Mouse (Mus musculus) ovary, adult 18-20 months (tissue): ENCODE measurements around the gene Adamts16.
"Not testable (repeated sequence)": the region's sequence is repeated elsewhere in the genome, so short reads cannot be mapped to it uniquely, and the experiment has no call there.

ENCODE experiments used
- DNase-seq: peaks from one replicate; pipeline ENCODE4 v3.0.0; 2022; ENCODE audit warnings: low spot score, mixed read lengths

The Adamts16 gene

DNA sequence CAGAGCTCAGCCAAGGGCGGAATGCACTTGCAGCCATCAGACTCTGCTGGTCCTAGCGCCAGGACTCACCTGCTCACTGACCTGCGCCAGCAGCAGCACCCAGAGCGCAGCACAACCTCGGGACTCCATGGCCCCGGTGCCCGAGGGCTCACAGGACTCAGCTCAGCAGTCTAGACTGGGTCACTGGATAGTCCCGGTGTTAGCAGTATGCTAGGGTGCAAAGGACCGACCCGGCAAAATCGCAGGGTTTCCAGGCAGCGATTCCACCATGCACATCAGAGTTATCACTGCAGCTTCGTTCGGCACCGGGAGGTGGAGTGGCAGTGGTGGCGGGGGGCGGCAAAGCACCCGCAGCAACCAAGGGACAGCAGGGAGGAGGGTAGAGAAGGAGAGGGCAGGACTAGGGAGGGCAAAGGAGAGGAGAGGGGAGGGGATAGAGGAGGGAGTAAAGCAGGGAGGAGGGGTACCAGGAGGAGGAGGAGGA, at the start of gene Adamts16:
Gene Adamts16, minus strand, starts transcription at position 391 of the 484 bp plus-strand sequence.
- DNase-seq: no peak

DNA sequence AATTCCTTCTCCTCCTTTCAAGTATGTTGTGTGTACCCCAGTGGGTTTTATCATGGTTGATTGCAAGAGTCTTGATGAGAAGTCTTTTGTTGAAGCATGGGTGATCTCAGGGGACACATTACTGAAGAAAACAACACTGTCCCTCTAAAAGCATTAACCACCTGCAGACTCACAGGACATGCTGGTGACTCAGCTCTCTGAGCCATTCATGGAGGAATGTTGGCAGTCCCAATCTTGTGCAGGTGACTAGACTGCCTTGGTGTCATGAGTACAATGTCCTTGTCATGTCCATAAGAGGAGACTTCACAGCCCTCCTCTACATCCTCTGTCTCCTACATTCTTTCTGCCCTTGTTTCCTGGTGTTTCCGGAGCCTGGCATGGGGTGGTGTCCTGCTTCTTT, 45.5 kb upstream of the Adamts16 start:
- DNase-seq: no peak

DNA sequence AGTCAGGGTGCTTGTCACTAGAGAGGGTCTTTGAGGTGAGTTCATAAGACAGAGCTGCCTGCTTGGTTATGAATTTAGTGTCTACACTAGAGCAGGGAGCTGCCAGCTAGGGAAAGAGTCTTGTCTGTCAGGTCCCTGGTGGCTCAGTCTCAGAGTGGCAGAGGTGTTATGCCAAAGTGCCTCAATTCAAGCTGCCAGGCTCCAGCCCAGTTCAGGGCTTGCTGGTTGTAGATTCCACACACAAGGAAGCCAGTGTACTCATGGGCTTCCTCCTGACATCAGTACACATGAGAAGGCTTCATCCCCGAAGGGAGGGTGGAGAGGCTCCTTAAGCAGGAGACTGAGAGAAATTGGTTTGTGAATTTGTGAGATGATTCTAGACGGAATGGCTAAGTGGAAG, 43.4 kb upstream of the Adamts16 start:
- no peak for DNase-seq

DNA sequence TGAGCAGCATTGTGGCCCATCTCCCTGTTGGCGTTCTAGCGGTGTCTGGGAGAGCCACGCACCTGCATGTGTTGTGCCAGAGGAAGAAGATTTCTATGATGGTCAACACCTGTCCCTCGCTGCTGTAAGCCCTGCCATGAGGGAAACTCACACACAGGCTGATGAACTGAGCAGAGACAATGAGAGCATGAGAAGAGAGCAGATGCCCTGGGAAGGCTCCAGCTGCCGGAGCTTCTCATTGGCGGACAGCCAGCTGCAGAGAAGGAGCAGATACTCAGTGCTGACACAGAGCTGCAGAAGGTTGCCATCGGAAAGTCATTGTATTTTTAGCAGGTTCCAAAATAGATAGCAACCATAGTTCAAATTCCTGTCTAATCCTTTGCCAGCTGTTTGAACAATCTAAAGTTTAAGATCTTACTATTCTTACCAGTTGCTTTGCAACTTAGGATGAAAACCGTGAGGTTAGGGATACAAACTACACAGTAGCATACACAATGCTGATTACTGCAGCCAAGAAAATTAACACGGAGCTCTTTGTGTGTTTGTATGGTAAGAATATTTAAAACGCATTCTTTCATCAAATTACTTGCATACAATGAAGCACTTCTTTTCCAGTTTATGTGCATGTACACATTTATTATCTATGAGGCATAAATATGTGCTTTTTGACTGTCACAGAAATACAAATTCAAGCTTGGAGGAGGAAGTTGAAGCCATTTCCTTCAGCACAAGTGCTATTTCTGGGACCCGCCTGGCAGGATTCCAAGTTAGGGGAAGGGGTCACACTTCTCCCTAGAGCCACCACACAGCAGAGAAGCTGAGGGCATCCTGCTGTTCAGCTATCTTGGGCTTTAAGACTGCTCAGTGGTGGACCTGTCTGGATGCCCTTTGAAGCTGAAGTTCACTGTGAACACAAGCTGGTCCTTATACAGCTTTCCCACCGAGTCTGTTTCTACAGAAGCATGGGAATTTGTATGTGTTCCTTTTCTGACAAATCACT, 42.6 kb upstream of the Adamts16 start:
- peak; percentile 6 for DNase-seq

DNA sequence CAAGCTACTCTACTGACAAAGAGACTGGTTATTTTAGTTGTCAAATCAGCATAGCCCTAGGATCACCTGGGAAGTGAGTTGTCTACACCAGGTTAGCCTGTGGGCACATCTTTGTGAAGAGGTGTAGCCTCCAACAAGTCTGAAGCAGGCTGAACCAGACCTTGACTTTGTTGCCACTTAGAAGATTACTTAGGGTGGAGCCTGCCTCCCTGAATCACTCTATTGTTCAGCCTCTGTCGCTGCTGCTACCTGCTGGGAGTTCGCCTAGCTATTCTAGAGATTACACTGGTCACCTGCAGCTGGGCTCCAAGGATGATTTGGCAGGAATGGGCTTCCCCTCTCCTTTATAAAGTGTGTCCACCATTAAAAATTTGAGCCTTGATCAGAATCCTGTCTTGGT, 38.4 kb upstream of the Adamts16 start:
- not testable (repeated sequence) for DNase-seq

DNA sequence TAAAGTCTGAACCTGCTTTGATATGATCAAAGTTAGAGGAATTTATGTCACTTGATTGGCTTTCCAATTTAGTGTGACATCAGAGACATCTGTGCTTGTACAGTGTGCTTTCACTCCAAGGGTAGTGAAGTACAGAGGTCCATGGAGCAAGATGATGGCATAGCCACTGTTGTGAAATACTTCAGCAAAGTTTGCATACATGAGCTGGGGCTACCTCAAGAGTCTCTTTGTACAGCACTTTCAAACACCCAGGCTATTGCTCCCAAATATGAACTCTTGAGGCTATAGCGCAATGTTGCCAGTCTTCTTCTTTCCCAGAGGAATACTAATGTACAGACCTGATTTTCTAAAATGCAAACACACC, 35.9 kb upstream of the Adamts16 start:
- DNase-seq: no peak

DNA sequence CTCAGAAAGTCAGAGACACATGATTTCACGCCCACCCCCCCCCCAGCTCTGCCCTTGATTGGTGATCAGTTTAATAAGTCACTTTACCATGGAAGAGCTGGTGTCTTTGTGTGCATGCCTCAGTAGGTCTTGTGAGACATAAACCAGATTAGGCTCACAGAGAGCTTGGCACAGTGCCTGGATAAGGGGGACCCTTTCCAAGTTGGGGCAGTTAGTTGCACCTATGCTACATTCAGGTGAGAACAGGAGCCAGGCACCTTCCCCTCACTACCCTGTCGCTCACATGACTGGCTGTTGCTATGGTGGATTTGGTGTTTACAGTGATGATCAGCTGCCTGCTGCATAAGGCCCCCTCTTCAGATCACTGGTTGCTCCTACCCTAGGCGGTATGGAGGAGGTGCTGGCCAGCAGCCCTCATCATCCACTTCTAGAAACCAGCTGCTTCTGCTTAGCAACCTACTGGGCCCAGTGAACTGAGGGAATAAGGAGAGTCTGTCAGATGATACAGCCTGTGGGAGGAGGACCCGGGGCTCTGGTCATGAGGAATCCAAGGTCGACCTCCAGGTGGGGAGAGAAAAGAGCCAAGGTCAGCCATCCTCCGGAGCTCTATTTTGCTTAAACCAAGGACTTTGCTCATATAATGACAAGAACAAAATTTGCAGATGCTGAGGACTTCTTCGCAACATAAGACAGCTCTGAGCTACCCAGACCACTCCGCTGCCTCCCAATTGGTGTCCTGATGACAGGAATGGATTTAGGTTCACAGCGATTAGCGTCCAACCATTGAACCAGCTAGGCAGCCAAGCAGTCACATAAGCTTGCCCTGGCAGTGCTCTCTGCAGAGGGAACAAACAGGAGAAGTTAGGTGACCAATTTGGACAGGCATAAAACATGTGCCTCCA, 35.3 kb upstream of the Adamts16 start:
- DNase-seq: peak; percentile 28

DNA sequence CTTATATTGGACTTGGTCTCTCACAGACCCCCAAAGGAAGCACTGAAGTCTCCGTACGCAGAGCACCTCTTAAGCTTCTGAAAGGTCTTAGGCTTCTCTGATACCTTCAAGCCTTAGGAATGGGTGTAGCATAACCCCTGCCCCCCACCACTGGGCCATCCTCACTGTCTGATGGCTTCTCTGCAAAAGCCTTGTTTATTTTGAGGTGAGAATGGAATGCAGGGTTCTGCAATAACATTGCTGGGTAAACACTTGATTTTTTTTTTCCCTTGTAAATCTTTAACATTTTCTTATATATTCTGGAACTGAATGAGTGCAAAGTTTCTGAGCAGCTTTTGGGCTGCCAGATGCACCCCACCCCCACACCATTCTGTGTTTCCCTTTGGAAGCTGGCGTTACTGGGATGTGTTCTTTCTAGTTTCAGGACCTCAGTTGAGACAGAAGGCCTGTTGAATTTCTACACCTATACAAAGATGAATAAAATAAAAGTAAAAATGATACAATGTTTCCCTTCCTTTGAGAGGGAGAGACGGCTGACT, 33.9 kb upstream of the Adamts16 start:
- DNase-seq: no peak

DNA sequence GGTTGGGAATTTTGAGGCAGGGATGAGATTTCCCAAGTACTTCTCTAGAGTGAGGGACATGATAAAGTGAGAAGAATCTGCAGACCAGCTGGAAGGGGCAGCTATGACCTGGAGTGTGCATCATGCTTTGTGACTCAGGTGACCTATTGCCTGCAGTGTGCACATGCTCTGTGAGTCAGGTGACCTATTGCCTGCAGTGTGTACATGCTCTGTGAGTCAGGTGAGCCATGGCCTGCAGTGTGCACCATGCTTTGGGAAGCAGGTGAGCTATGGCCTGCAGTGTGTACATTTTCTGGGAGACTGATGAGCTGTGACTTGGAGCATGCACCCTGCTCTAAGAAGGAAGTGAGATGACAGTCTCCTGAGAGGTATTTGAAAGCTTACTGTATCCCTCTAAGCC, 33.1 kb upstream of the Adamts16 start:
- no peak for DNase-seq

DNA sequence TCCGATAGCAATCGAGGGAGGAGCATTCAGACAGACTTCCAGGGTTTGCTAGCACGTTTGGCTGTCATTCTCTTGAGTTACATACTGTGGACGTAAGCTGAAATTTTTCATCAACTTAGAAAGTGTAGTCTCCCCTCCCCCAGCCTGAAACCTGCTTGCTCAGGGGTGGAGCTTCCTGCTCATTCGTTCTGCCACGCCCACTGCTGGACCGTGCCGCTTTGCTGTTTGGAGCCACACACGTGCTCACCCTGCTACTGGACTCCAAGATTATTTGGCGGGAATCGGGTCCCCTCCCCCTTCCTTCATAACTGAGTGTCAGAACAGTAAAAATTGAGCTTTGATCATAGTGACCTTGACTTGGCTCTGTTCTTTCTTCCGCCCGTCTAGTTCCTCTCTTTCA, 32.2 kb upstream of the Adamts16 start:
- not testable (repeated sequence) for DNase-seq

DNA sequence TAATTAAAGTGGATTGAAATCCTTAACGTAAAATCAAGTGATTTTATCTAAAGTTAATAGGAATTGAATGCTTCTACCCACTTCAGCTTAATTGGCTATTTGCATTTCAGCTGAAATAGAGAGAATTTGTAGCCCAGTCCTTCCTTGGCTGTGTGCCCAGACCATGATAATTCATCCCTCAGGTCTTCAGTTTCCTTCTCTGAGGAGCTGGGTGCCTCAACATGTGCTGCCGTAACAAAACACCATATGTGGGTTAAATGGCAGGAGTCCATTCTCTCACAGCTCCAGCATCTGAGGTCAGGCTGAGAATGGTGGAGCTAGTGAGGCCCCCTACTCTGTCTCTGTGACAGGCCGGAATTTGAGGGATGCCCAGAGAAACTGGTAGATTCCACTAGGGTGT, 29.4 kb upstream of the Adamts16 start:
- DNase-seq: no peak

DNA sequence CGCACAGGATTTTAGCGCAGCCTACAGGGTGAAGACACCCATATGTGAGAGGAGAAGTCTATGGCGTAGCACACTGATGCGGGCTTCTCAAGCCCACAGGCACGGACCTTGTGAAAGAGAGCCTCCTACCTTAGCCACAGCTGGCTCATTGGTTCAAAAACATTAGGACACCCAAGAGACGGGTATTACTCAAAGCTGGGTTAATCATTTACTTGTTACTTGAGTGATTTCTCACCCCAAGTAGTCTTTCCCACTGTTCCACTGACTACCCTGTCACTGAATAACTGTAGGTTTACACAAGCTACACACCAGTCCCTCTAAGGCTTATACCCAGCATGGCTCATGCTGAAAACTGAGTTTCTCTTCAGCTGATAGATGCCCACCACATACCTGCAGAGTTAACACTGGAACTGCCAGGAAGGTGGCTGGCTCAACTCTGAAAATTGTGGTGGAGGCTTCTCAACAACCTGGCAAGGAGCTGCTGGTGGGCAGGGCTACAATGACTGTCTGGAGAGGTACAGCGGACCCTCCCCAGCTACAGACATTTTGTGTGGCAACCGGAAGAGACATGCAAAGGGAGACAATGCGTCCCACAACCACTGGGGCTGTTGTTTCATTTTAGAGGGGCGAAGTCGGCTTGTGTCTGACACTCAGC, 25.5 kb upstream of the Adamts16 start:
- DNase-seq: no peak

DNA sequence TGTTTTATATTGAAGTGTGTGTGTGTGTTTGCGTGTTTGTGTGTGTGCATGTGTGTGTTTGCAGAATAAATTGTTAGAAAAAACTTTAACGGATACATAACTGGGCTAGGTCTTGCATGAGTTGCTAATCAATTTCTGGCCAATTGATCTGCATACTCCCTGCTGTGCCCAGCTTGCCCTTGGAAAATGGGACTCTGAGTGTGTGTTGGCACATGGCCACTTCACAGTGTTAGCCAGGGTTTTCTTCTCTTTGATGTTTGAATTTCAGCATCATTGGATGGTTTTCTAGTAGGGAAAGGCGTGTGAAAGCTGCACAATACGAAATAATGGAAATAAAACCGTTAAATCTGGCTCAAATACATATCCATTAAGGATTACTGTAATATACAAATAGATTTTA, 24.3 kb upstream of the Adamts16 start:
- no peak for DNase-seq

DNA sequence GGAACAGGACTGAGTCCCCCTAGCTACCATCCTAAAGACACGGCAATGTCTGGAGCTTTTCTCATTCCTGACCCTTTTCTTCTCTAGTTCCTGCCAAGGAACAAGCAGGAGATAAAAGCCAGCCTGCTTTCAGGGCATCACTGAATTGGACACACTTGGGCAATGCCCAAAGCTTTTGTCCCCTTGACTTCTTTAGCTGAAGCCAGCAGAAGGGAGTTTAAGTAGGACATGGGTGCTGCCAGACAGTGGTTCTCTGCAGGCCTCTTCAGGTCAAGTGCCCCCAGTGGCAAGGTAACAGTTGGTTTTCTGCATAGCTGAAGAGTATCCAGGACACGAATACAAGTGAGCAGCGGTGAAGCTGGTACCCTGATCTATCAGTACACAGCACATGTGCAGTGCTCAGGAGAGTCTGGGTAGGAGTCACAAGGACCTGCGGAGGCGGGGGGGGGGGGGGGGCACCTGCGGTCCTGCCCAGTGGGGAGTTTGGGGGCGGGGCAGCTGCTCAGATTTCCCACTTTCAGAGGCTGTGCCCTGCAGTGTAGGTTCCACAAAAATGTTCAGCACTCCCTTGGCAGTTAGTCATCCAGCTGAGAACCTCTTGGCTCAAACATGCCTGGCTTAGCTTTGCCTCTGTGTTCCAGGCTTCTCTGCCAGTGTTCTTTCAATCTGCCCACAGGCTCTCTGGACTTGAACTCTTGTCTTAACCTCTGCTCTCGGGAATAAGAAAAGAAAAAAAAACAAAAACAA, 20.7 kb upstream of the Adamts16 start:
- no peak for DNase-seq

DNA sequence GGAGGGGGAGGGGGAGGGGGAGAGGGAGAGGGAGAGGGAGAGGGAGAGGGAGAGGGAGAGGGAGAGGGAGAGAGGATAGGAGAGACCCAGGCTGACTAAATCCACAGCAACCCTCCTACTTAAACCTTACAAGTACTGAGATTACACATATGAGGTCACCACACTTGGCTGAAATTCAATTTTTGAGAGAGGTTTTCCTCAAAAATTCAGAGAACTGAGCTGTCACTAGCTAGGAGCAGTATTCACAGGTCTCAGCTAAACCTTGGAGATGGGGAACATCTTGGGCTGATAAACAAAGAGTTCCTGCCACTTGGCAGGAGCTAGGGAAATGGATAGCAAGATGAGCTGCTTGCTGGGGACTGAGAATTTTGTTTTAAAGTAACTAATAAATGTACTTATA, 12.0 kb upstream of the Adamts16 start:
- DNase-seq: no peak

DNA sequence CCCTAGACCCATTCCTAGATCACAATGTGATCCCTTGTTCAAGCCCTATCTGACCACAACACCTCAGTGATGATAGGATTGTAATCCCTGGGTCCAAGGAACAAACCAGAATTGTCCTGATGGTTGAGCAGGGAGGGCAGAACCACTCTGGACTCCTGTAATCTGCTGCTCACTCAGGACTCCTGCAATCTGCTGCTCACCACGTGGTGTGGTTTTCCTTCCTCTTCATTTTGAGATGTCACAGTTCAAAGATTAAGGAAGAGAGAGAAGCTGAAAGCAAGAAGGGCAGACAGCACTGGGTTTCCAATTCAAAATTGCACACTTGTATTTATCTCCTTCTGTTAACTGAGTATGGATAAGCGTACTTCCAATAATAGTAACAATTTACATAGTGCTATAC, 5.3 kb upstream of the Adamts16 start:
- no peak for DNase-seq

DNA sequence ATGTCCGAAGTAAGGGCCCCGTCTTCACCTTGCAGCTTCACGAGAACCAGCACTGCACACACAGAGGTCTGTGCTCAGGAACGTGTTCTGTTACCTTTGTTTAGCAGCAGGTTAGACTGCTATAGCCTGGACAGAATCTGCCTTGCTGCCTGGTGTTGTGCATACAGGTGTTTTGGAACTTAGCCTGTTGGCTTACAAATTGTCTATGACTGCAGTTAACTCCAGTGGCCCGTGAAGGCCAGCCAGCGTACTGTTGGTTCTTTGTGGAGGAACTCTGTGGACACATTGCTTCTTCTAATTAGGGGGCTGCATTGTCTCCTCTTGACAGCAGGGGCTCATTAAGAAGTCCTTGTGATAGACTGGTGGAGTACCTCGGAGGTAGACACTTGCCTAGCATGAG, 3.9 kb upstream of the Adamts16 start:
- no peak for DNase-seq

DNA sequence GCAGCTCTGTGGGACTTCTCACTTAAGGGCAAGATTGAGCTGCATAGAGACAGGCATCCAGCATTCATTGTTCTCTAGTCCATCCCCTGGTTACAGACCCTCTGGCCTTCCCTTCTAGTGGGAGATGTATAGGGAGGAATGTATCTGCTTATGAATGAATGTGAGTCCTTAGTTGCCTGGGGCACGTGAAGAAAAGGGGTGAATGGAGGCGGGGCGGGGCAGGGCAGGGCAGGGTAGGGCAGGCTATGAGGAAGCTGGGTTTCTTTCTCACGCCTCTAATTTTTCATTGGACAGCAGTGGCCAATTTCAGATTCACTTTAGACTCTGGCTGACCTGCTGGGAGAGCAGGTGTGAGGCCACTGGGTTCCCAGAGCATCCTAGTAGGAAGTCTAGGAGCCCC, 515 bp upstream of the Adamts16 start:
- DNase-seq: no peak

DNA sequence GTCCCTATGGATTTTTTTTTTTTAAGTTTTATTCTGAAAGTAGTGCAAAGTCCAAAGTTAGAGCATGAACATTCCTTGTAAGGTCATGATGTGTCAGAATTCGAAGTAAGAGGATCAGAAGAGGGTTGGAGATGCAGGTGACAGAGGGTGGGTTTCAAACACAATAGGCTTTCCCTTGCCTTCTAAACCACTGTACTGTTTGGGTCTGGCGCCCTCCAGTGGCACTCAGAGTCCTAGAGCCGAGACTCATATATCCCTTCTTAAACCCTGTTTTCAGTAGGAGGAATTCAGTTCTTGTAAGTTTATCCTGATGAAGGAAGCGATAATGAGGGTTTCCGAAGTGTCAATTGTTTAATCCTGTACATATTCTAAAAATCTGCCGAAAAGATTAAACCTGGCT, 1.4 kb downstream of the Adamts16 start:
- peak; percentile 24 for DNase-seq

DNA sequence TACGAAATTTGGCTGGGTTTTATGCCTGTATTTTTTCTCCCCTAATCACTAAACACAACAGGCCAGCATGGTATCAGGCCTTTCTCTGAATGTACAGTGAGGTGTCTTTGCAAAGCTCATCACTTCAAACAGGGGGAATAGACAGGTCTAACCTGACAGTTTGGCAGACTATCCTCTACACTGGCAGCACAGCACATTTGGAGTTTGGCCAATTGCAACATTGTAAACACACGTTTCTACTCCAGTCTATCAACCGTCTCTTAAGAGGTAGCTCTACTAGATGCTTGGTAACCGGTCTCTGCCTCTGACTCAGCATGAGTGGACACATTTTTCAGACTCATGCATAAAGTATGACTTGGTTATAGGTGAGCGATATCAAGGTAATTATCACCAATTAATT, 4.0 kb downstream of the Adamts16 start:
- DNase-seq: no peak

DNA sequence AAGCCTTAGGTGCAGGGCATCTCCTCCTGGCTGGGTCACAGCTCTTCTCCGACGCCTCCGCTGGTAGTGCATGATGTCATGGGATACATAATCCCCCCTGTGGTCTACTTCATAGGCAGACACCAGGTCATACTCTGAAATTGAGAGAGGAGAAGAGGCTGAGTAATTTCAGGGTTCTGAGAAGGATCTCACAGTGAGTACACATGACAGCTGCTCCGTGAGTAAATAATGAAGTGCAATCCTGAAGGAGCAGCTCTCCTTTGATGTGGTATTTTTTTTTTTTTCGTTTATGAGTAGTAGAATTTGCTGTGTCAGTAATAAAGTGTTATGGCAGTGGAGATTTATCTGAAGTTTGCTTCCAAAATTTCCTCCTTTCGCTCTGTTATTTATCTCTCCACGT, 5.4 kb downstream of the Adamts16 start:
- no peak for DNase-seq
